Comparison of ENCODE assay signal across 13 mouse cellular contexts in genomic region chr4:82806176-82806757, GRCm38 (mm10). TPM values are rescaled to one million over a fixed set of nuclear protein-coding genes. Genes with fewer than 3 reads are reported as not detected.
DNase-seq lines count a peak whose midpoint lies in the region; ATAC-seq lines count a peak whose summit lies in the region.
"Had no signal": no experiment of that assay in that cellular context is flagged by ENCODE, and none has a peak within 500 bp of the region (broad histone marks: within the 10 kb centered on the region; RNA-seq: fewer than 3 reads in every experiment).

No protein-coding gene starts in this region.

- no peaks in the 10 kb centered on the region for H3K4me1 ChIP-seq in midbrain, embryonic 15.5 days
- H3K4me1 ChIP-seq in midbrain, embryonic 11.5 days (ENCODE audit: control insufficient read depth, insufficient read depth, low read length), result no peaks in the 10 kb centered on the region
- H3K4me1 ChIP-seq in hindbrain, embryonic 16.5 days (ENCODE audit: control insufficient read depth, insufficient read depth, low read depth, low read length), result no peaks in the 10 kb centered on the region
- peaks cover 7% of the 10 kb centered on the region for H3K4me1 ChIP-seq in neural tube, embryonic 13.5 days (replicated peaks)
- no peaks in the 10 kb centered on the region for H3K4me1 ChIP-seq in intestine, embryonic 16.5 days (ENCODE audit: control insufficient read depth, insufficient read depth, low read length)
- H3K4me1 ChIP-seq: heart, embryonic 12.5 days; limb, embryonic 10.5 days had no signal

- H3K9me3 ChIP-seq in midbrain, embryonic 15.5 days, result no peaks in the 10 kb centered on the region
- no peaks in the 10 kb centered on the region for H3K9me3 ChIP-seq in midbrain, embryonic 11.5 days (ENCODE audit: control insufficient read depth, low read length)
- no peaks in the 10 kb centered on the region for H3K9me3 ChIP-seq in hindbrain, embryonic 16.5 days (ENCODE audit: control insufficient read depth, low read length)
- H3K9me3 ChIP-seq in neural tube, embryonic 13.5 days, result no peaks in the 10 kb centered on the region
- no peaks in the 10 kb centered on the region for H3K9me3 ChIP-seq in intestine, embryonic 16.5 days (ENCODE audit: control insufficient read depth, low read length)
- H3K9me3 ChIP-seq: heart, embryonic 12.5 days; limb, embryonic 10.5 days had no signal

- H3K9ac ChIP-seq in midbrain, embryonic 15.5 days, result no peak overlapping the region
- H3K9ac ChIP-seq in midbrain, embryonic 11.5 days (ENCODE audit: low read length), result no peak overlapping the region
- no peak overlapping the region for H3K9ac ChIP-seq in hindbrain, embryonic 16.5 days (ENCODE audit: low read depth, low read length)
- no peak overlapping the region for H3K9ac ChIP-seq in neural tube, embryonic 13.5 days
- H3K9ac ChIP-seq in intestine, embryonic 16.5 days (ENCODE audit: low read depth, low read length), result no peak overlapping the region
- H3K9ac ChIP-seq: heart, embryonic 12.5 days; lung, embryonic 14.5 days had no signal

- H3K4me3 ChIP-seq in midbrain, embryonic 15.5 days, result no peak overlapping the region
- no peak overlapping the region for H3K4me3 ChIP-seq in midbrain, embryonic 11.5 days (ENCODE audit: low read depth, low read length)
- no peak overlapping the region for H3K4me3 ChIP-seq in hindbrain, embryonic 16.5 days (ENCODE audit: low read length)
- H3K4me3 ChIP-seq in neural tube, embryonic 13.5 days, result no peak overlapping the region
- no peak overlapping the region for H3K4me3 ChIP-seq in intestine, embryonic 16.5 days (ENCODE audit: low read length)
- H3K4me3 ChIP-seq: heart, embryonic 12.5 days; limb, embryonic 10.5 days had no signal

- DNase-seq in midbrain, embryonic 11.5 days (ENCODE audit: low spot score, missing footprints), result no peak
- DNase-seq in cerebellum, postnatal 10 days, result peak; percentile 85 to 90
- no peak for DNase-seq in gastrocnemius, postnatal 10 days
- DNase-seq: lung, embryonic 14.5 days; retina, postnatal 1 day; thymus, postnatal 25 days had no signal

- H3K27me3 ChIP-seq in midbrain, embryonic 15.5 days (replicated peaks), result no peaks in the 10 kb centered on the region
- H3K27me3 ChIP-seq in midbrain, embryonic 11.5 days (ENCODE audit: control insufficient read depth, insufficient read depth, low read length), result no peaks in the 10 kb centered on the region
- H3K27me3 ChIP-seq in hindbrain, embryonic 16.5 days (replicated peaks; ENCODE audit: control insufficient read depth, insufficient read depth, low read length), result no peaks in the 10 kb centered on the region
- no peaks in the 10 kb centered on the region for H3K27me3 ChIP-seq in neural tube, embryonic 13.5 days
- H3K27me3 ChIP-seq in intestine, embryonic 16.5 days (replicated peaks; ENCODE audit: control insufficient read depth, insufficient read depth, low read length), result no peaks in the 10 kb centered on the region
- H3K27me3 ChIP-seq: heart, embryonic 12.5 days had no signal

- ATAC-seq in midbrain, embryonic 15.5 days (replicated peaks), result 0 out of 2 replicates have a peak, but pooled peaks have one; percentile 27
- no peak for ATAC-seq in midbrain, embryonic 11.5 days (ENCODE audit: low FRiP score)
- peak; percentile 92 for ATAC-seq in hindbrain, embryonic 16.5 days
- peak; percentile 71; the same call in 1 of the 2 replicates for ATAC-seq in neural tube, embryonic 13.5 days (ENCODE audit: low read depth)
- no peak for ATAC-seq in intestine, embryonic 16.5 days

- no peaks in the 10 kb centered on the region for H3K36me3 ChIP-seq in midbrain, embryonic 15.5 days (replicated peaks)
- 0 out of 2 replicates have a peak, but pooled peaks cover 2% of the 10 kb centered on the region for H3K36me3 ChIP-seq in midbrain, embryonic 11.5 days (ENCODE audit: control insufficient read depth, insufficient read depth, low read length)
- H3K36me3 ChIP-seq in hindbrain, embryonic 16.5 days (ENCODE audit: control insufficient read depth, insufficient read depth, low read length), result no peaks in the 10 kb centered on the region
- no peaks in the 10 kb centered on the region for H3K36me3 ChIP-seq in neural tube, embryonic 13.5 days
- H3K36me3 ChIP-seq in intestine, embryonic 16.5 days (ENCODE audit: control insufficient read depth, insufficient read depth, low read length), result no peaks in the 10 kb centered on the region

- H3K4me2 ChIP-seq in midbrain, embryonic 15.5 days, result no peak overlapping the region
- no peak overlapping the region for H3K4me2 ChIP-seq in midbrain, embryonic 11.5 days
- H3K4me2 ChIP-seq in hindbrain, embryonic 16.5 days (ENCODE audit: low read length), result no peak overlapping the region
- H3K4me2 ChIP-seq in neural tube, embryonic 13.5 days, result no peak overlapping the region
- H3K4me2 ChIP-seq in intestine, embryonic 16.5 days (ENCODE audit: low read depth, low read length), result no peak overlapping the region
- H3K4me2 ChIP-seq: heart, embryonic 12.5 days; lung, embryonic 14.5 days had no signal

- H3K27ac ChIP-seq in midbrain, embryonic 15.5 days, result no peak overlapping the region
- no peak overlapping the region for H3K27ac ChIP-seq in midbrain, embryonic 11.5 days (ENCODE audit: low read depth, low read length)
- H3K27ac ChIP-seq in hindbrain, embryonic 16.5 days (ENCODE audit: low read depth, low read length), result no peak overlapping the region
- 0 out of 2 replicates have a peak overlapping the region, but pooled peaks have one; percentile 20 for H3K27ac ChIP-seq in neural tube, embryonic 13.5 days (replicated peaks)
- H3K27ac ChIP-seq in intestine, embryonic 16.5 days (ENCODE audit: low read length), result no peak overlapping the region
- H3K27ac ChIP-seq: kidney, postnatal 0 days; limb, embryonic 10.5 days had no signal

- 64% methylated on average over 10 of the region's 10 CpGs for WGBS in midbrain, embryonic 15.5 days
- 89% methylated on average over 10 of the region's 10 CpGs for WGBS in midbrain, embryonic 11.5 days
- 26% methylated on average over 10 of the region's 10 CpGs for WGBS in hindbrain, embryonic 16.5 days
- WGBS in neural tube, embryonic 13.5 days, result 43% methylated on average over 10 of the region's 10 CpGs
- 84% methylated on average over 10 of the region's 10 CpGs for WGBS in intestine, embryonic 16.5 days

RNA-seq across cellular contexts. Expression of gene Zdhhc21, which starts 53.5 kb away (rescaled TPM):
- 16.9 and 18.8 TPM in 2 replicates for polyA plus RNA-seq in midbrain, embryonic 15.5 days (2015; fragmentation: Nextera tagmentation; extraction: Ambion mirVana)
- polyA plus RNA-seq in midbrain, embryonic 11.5 days (2014; fragmentation: Nextera tagmentation; extraction: Ambion mirVana), result 11.5 and 15.6 TPM in 2 replicates
- polyA plus RNA-seq in hindbrain, embryonic 16.5 days (2015; fragmentation: Nextera tagmentation; extraction: Ambion mirVana), result 19.2 and 20.9 TPM in 2 replicates
- polyA plus RNA-seq in neural tube, embryonic 13.5 days (2015; fragmentation: Nextera tagmentation; extraction: Ambion mirVana), result 14.8 and 15.7 TPM in 2 replicates
- 15.7 and 15.9 TPM in 2 replicates for polyA plus RNA-seq in intestine, embryonic 16.5 days (2015; fragmentation: Nextera tagmentation; extraction: Ambion mirVana)
- 10 to 100 TPM; 11.3 to 12.4 TPM for total RNA-seq in gastrocnemius, postnatal 10 days (2021)

Comparison
In these comparisons a context has a peak if more than half of its experiments do, and no peak if none do; other contexts are left out.
1. ATAC-seq: peak in midbrain, embryonic 15.5 days (single experiment), hindbrain, embryonic 16.5 days (single experiment) and neural tube, embryonic 13.5 days (single experiment); none in midbrain, embryonic 11.5 days (single experiment) and intestine, embryonic 16.5 days (single experiment).
2. DNase-seq: peak in cerebellum, postnatal 10 days (2 of 2); none in midbrain, embryonic 11.5 days (single experiment) and gastrocnemius, postnatal 10 days (single experiment).